Mouse (Mus musculus) midbrain, embryonic 15.5 days (tissue): ENCODE results near the gene Cyp2w1. TPM values are rescaled to one million over a fixed set of nuclear protein-coding genes. Genes with fewer than 3 reads are reported as not detected.
A peak's percentile ranks its signal among the peaks of the same experiment; 100 is the strongest.
"Not testable (repeated sequence)": the region's sequence is repeated elsewhere in the genome, so short reads cannot be mapped to it uniquely, and the experiment has no call there.

ENCODE experiments used
- ATAC-seq: fragments of 200-750 bp; cut with Nextera tagmentation; replicated peaks from 2 replicates; pipeline ENCODE4 v1.8.0; 2017; ENCODE audit warnings: moderate TSS enrichment
- H3K27ac ChIP-seq: fragments of 300-500 bp; sonication (generic); 2 replicates; pipeline ENCODE4 v1.5.1; 2015; ENCODE audit warnings: mild to moderate bottlenecking, inconsistent platforms
- H3K27me3 ChIP-seq: fragments of 300-500 bp; sonication (generic); replicated peaks from 2 replicates; pipeline ENCODE4 v1.6.1; 2015; ENCODE audit warnings: inconsistent platforms
- H3K36me3 ChIP-seq: fragments of 300-500 bp; sonication (generic); replicated peaks from 2 replicates; pipeline ENCODE4 v1.6.1; 2015; ENCODE audit warnings: inconsistent platforms
- H3K4me1 ChIP-seq: fragments of 300-500 bp; sonication (generic); 2 replicates; pipeline ENCODE4 v1.6.1; 2015; ENCODE audit warnings: inconsistent platforms
- H3K4me2 ChIP-seq: fragments of 300-500 bp; sonication (generic); 2 replicates; pipeline ENCODE4 v1.6.1; 2015; ENCODE audit warnings: inconsistent platforms, mild to moderate bottlenecking, moderate library complexity
- H3K4me3 ChIP-seq: fragments of 300-500 bp; sonication (generic); 2 replicates; pipeline ENCODE4 v1.5.1; 2015; ENCODE audit warnings: mild to moderate bottlenecking, inconsistent platforms
- H3K9ac ChIP-seq: fragments of 300-500 bp; sonication (generic); 2 replicates; pipeline ENCODE4 v1.6.1; 2015; ENCODE audit warnings: mild to moderate bottlenecking, inconsistent platforms
- H3K9me3 ChIP-seq: fragments of 300-500 bp; sonication (generic); 2 replicates; pipeline ENCODE4 v1.6.1; 2016; ENCODE audit warnings: inconsistent platforms
- WGBS: fragments of 180-500 bp; shearing (Covaris S2); methylation state at CpG from one replicate; pipeline ENCODE4 v1.1.7; 2015; ENCODE audit warnings: mixed read lengths; 5-methylcytosine and 5-hydroxymethylcytosine counted together
- polyA plus RNA-seq: library from polyadenylated mRNA; unstranded; fragments of >200 nt; fragmentation: Nextera tagmentation; extraction: Ambion mirVana; gene quantifications from 2 replicates; pipeline ENCODE4 v1.2.1, GENCODE M21; 2015

Gene Cyp2w1
- polyA plus RNA-seq, 1 experiment from 2014 or later = 0.46 TPM

GRCm38 (mm10) chr5:139324045-139324491, 28.3 kb upstream of the Cyp2w1 start:
- no peaks in the 10 kb centered on the region for H3K36me3 ChIP-seq
- peak overlapping the region; percentile 79 for H3K4me3 ChIP-seq
- peak overlapping the region; percentile 69 for H3K4me2 ChIP-seq
- peak overlapping the region; percentile 83 for H3K9ac ChIP-seq
- 47% methylated on average over 5 of the region's 5 CpGs for WGBS
- H3K27me3 ChIP-seq = peaks cover 14% of the 10 kb centered on the region; the same call in 1 of the 2 replicates
- 0 out of 2 replicates have a peak, but pooled peaks have one; percentile 6 for ATAC-seq
- peak overlapping the region; percentile 74; the same call in 1 of the 2 replicates for H3K27ac ChIP-seq
- H3K9me3 ChIP-seq = no peaks in the 10 kb centered on the region
- H3K4me1 ChIP-seq = peaks cover 19% of the 10 kb centered on the region

DNA sequence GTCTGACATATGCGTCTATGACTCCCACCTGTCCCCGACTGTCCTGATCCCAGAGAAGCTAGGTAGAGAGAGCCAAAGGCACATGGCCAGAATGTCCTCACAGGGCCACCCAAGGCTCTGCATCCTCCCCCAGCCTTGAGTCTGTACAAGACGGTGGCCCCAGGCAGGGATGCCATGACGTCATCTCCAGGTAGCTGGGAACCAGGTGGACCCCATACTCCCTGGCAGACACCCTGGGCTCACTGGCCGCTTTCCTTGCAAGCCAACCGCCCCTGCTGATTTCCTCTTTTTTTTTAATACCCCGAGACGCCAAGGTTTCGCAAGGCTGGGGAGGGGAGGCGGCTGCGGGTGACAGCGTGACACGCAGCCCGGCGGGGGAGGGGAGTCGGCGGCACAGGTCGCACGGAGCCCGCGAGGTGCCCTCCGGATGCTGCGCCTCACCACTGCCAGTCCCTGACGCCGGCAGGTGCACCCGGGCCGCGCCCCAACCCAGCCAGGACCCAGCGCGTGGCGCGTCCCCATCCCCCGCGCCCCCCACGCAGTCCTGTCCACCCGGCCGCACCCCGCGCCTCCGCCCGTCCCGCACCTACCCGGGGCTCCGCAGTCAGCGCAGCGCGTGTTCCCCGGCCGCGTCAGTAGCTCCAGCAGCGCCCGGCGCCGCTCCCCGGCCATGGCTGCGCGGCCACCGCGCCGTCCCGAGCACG, 27.6 kb upstream of the Cyp2w1 start:
- H3K27ac ChIP-seq = peak overlapping the region; percentile 74
- WGBS = 2% methylated on average over 53 of the region's 62 CpGs
- H3K9me3 ChIP-seq = no peaks in the 10 kb centered on the region
- H3K27me3 ChIP-seq = peaks cover 14% of the 10 kb centered on the region; the same call in 1 of the 2 replicates
- peak overlapping the region; percentile 83 for H3K9ac ChIP-seq
- peak; percentile 51 for ATAC-seq
- peak overlapping the region; percentile 69 for H3K4me2 ChIP-seq
- H3K36me3 ChIP-seq = no peaks in the 10 kb centered on the region
- H3K4me3 ChIP-seq = peak overlapping the region; percentile 79
- H3K4me1 ChIP-seq = peaks cover 19% of the 10 kb centered on the region

DNA sequence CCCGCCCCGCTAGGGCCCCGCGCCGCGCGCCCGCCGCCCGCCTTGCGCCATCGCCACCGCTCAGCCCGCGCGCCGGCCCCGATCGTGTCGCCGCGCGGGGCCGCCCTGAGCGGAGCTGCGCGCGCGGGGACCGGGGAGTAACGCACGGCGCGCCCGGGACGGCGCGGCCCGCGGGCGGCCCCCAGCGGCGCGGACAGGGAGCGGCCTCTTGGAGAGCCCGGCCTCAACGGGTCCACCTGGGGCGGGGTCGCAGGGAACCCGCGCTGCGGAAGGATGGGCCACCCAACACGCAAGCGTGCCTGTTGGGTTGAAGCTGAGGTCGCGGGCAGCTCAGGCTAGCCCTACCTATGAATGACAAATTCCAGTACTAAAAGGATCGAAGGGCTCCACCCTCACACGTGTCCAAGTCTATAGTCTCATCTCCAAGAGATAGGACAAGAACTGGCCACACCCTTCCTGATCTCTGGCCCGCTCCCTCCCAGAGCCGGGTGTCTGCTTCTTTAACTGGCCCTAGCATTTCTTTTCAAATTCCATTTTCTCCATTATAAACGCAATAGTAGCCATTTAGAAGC, 26.9 kb upstream of the Cyp2w1 start, which contains the start of gene Adap1:
Adap1 (minus strand) TSS at position 228 of the 572 bp plus-strand sequence.
- peak within 1 kb of the TSS; percentile 74 for H3K27ac ChIP-seq

DNA sequence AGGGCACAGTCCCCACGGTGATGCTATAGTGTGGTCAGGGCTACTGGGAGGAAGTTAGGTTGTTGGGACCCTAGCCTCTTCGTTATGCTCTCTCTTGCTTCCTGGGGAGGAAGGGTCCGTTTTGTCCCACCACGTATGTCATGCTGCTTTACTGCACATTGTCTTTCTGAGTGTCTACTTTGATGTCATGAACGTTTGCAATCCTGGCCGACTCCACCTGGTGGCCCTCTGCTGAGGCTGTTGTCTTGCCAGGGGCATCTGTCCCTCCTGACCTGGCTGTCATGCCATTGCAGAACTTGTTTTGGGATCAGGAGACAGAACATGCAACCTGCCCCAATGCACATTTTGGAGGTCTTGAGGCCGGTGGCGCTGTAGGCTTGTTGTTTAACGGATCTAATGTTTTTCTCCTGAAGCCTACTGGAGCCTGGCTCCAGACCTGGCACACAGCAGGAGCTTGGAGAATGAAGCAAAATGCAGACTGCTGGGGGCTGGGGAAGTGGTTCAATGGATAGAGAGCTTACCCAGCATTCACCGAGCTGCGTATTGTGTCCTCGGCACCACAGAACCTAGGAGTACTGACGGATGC, 26.2 kb upstream of the Cyp2w1 start:
- WGBS = 62% methylated on average over 13 of the region's 13 CpGs
- peak overlapping the region; percentile 69; the same call in 1 of the 2 replicates for H3K4me2 ChIP-seq
- H3K36me3 ChIP-seq = no peaks in the 10 kb centered on the region
- no peak overlapping the region for H3K27ac ChIP-seq
- no peak overlapping the region for H3K4me3 ChIP-seq
- H3K27me3 ChIP-seq = peaks cover 14% of the 10 kb centered on the region; the same call in 1 of the 2 replicates
- H3K9ac ChIP-seq = no peak overlapping the region; the same call in 1 of the 2 replicates
- H3K4me1 ChIP-seq = peaks cover 19% of the 10 kb centered on the region
- ATAC-seq = no peak
- H3K9me3 ChIP-seq = no peaks in the 10 kb centered on the region

More for the DNA sequence above, 26.9 kb upstream of the Cyp2w1 start, which contains the start of gene Adap1:
- no peaks in the 10 kb centered on the region for H3K36me3 ChIP-seq
- peak within 1 kb of the TSS; percentile 83 for H3K9ac ChIP-seq
- peaks cover 19% of the 10 kb centered on the region for H3K4me1 ChIP-seq
- peak within 1 kb of the TSS; percentile 79 for H3K4me3 ChIP-seq
- peak; percentile 84 for ATAC-seq
- H3K27me3 ChIP-seq = peaks cover 14% of the 10 kb centered on the region; the same call in 1 of the 2 replicates
- peak within 1 kb of the TSS; percentile 69 for H3K4me2 ChIP-seq
- no peaks in the 10 kb centered on the region for H3K9me3 ChIP-seq
- WGBS = 3% methylated on average over 53 of the region's 61 CpGs

DNA sequence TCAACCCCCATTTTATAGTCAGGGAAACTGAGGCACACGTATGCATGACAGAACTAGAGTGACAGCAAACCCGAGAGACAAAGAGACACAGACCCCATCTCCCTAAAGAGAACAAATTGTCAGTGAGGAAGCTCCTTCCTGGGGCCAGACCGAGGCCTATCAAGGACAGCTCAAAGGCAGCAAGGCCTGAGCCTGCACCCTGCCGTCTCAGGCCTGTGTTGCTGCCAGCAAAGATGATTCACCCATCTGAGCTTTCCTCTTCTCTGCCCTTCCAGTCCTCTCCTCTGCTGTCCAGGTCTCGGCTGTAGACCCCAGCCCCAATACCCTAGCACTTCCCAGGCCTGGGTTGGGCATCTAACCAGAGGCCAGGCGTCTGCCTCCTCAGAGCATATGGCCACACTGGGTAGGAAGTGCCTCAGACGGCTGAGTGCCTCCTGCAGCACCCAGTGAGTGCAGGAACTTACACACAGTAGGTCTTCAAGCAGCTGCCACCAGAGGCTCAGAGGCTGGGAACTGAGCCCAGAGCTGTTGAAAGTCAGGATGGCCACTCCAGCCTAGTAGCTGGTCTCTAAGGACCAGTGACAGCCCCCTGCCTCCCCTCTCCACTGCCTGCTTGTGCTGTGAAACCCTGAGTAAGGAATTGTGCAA, 25.3 kb upstream of the Cyp2w1 start:
- Histone ChIP-seq H3K27me3 (peaks cover 14% of the 10 kb centered on the region; the same call in 1 of the 2 replicates), H3K4me1 (peaks cover 19% of the 10 kb centered on the region)

DNA sequence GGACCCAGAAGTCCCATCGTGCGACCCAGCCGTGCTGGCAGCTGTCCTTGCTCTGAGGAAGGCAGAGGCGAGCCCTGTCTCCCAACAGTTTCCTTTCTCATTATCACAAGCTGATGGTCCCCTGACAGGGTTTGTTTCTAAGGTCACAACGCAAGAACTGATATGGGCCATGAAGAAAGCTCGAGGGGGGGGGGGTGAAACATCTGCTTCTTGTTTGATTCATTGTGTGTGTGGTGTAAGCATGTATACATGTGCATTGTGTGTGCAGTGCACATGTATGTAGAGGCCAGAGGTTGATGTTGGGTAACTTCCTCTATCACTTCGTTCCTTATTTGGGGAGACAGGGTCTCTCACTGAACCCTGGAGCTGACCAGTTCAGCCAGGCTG, 24.8 kb upstream of the Cyp2w1 start:
- no peaks in the 10 kb centered on the region for H3K9me3 ChIP-seq
- H3K4me1 ChIP-seq = peaks cover 19% of the 10 kb centered on the region
- no peak for ATAC-seq
- H3K27me3 ChIP-seq = peaks cover 14% of the 10 kb centered on the region; the same call in 1 of the 2 replicates
- no peak overlapping the region for H3K27ac ChIP-seq
- no peak overlapping the region for H3K9ac ChIP-seq
- no peak overlapping the region for H3K4me3 ChIP-seq
- H3K4me2 ChIP-seq = no peak overlapping the region
- H3K36me3 ChIP-seq = no peaks in the 10 kb centered on the region
- 72% methylated on average over 7 of the region's 7 CpGs for WGBS

More for the DNA sequence above, 25.3 kb upstream of the Cyp2w1 start:
- no peak overlapping the region for H3K27ac ChIP-seq
- no peak overlapping the region for H3K4me3 ChIP-seq
- H3K9me3 ChIP-seq = no peaks in the 10 kb centered on the region
- 69% methylated on average over 7 of the region's 7 CpGs for WGBS
- no peak overlapping the region for H3K9ac ChIP-seq
- H3K36me3 ChIP-seq = no peaks in the 10 kb centered on the region
- no peak for ATAC-seq
- no peak overlapping the region for H3K4me2 ChIP-seq

DNA sequence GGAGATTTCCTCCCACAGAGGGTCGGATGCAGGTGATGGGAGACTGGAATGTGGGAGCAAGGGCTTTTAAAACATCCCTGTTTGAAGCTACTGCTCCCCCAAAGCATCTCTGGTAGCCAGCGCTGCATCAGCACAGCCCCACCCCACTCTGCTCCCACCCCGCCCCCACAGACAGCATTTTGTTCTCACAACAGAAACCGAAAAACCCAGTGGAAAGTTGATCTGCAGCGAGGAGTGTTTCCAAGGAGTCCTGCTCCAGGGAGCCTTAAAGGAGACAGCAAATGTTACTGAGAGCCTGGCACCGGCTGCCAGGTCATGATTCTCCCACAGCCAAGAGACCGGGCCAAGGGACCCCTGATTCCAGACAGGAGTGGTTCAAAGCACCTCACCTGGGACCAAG, 21.7 kb upstream of the Cyp2w1 start:
- Histone ChIP-seq H3K4me3 (no peak overlapping the region), H3K4me2 (no peak overlapping the region), H3K4me1 (0 out of 2 replicates have a peak, but pooled peaks cover 1% of the 10 kb centered on the region), H3K36me3 (peaks cover 4% of the 10 kb centered on the region; the same call in 1 of the 2 replicates), H3K27ac (no peak overlapping the region), H3K27me3 (peaks cover 7% of the 10 kb centered on the region; the same call in 1 of the 2 replicates), H3K9me3 (no peaks in the 10 kb centered on the region), H3K9ac (no peak overlapping the region)
- WGBS = 71% methylated on average over 7 of the region's 7 CpGs
- ATAC-seq = no peak

- ATAC-seq = no peak
- WGBS = 19% methylated on average over 8 of the region's 8 CpGs
- H3K4me2 ChIP-seq = no peak overlapping the region
These were observed 20.7 kb upstream of the Cyp2w1 start for GRCm38 (mm10) chr5:139331742-139332141.

GRCm38 (mm10) chr5:139332590-139333272, 19.7 kb upstream of the Cyp2w1 start:
- Histone ChIP-seq H3K4me3 (no peak overlapping the region), H3K4me2 (no peak overlapping the region), H3K4me1 (no peaks in the 10 kb centered on the region), H3K9me3 (no peaks in the 10 kb centered on the region), H3K36me3 (peaks cover 12% of the 10 kb centered on the region), H3K9ac (no peak overlapping the region), H3K27me3 (no peaks in the 10 kb centered on the region; the same call in 1 of the 2 replicates), H3K27ac (no peak overlapping the region)
- ATAC-seq = no peak
- WGBS = 84% methylated on average over 8 of the region's 8 CpGs

More at GRCm38 (mm10) chr5:139331742-139332141, 20.7 kb upstream of the Cyp2w1 start:
- no peak overlapping the region for H3K4me3 ChIP-seq
- H3K9me3 ChIP-seq = no peaks in the 10 kb centered on the region
- H3K27me3 ChIP-seq = no peaks in the 10 kb centered on the region; the same call in 1 of the 2 replicates
- H3K36me3 ChIP-seq = peaks cover 8% of the 10 kb centered on the region
- no peak overlapping the region for H3K27ac ChIP-seq
- no peak overlapping the region for H3K9ac ChIP-seq
- no peaks in the 10 kb centered on the region for H3K4me1 ChIP-seq

DNA sequence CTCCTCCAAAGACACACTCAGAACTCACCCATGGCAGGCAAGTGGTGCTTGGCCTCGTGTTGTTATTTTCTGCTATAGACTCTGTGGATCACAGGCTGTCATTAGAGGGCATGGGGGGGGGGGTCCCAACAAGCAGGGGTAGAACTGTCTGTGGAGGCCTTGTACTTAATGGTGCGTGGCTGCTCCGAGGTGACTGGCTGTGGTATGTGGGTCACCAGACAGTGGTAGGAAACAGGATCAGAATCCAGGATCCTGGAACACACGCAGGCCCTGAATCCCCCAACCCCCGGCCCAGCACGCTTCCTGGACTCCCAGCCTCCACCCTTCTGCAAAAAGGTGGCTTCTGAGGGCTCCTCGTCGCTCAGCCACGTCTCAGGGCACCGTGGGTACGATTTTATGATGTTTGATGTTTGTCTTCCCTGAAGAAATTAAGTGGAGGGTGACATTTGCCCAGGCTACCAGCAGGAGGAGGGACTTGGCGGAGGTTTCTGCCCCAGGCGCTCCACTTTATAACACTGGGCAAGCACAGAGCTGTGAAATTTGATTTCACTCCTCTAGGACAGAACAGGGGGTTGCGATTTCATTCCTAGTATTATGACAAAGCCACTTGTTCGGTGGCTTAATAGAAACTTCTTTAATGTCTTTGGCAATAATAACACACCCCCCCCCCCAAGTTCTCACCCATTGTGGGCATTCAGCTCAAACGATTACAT, 19.0 kb upstream of the Cyp2w1 start:
- H3K27me3 ChIP-seq = no peaks in the 10 kb centered on the region; the same call in 1 of the 2 replicates
- H3K27ac ChIP-seq = no peak overlapping the region
- WGBS = 80% methylated on average over 16 of the region's 16 CpGs
- no peaks in the 10 kb centered on the region for H3K4me1 ChIP-seq
- no peak overlapping the region for H3K4me3 ChIP-seq
- H3K9ac ChIP-seq = no peak overlapping the region
- H3K36me3 ChIP-seq = peaks cover 18% of the 10 kb centered on the region
- ATAC-seq = no peak
- H3K9me3 ChIP-seq = no peaks in the 10 kb centered on the region
- no peak overlapping the region for H3K4me2 ChIP-seq

DNA sequence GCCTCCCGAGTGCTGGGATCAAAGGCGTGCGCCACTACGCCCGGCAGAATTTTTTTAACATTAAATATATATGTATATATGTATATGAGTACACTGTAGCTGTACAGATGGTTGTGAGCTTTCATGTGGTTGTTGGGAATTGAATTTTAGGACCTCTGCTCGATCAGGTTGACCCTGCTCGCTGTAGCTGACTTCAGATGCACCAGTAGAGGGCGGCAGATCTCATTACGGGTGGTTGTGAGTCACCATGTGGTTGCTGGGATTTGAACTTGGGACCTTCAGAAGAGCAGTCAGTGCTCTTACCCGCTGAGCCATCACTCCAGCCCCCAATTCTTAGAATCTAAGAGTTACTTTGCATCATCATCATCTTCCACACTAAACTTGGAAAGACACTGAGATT, 18.0 kb upstream of the Cyp2w1 start:
- not testable (repeated sequence) for H3K4me2 ChIP-seq, H3K4me1 ChIP-seq, H3K4me3 ChIP-seq, H3K9ac ChIP-seq, H3K9me3 ChIP-seq, H3K27ac ChIP-seq, H3K27me3 ChIP-seq, ATAC-seq
- H3K36me3 ChIP-seq = peaks cover 21% of the 10 kb centered on the region
- WGBS = 92% methylated on average over 10 of the region's 10 CpGs
